Mouse (Mus musculus) heart, postnatal 14 days (tissue): ENCODE measurements around the gene Zfp616. TPM values are rescaled to one million over a fixed set of nuclear protein-coding genes. Genes with fewer than 3 reads are reported as not detected.

Experiments used
- DNase-seq, 2 experiments: peaks; one replicate each; pipeline ENCODE4 v3.0.0; 2021 to 2022
- intact Hi-C: fragments of 180-260 bp; cut with DNase I; formaldehyde crosslinking; loops from one replicate; pipeline ENCODE4 v1.15.1; 2025
- long read RNA-seq, 2 experiments: library from polyadenylated mRNA; stranded (forward); transcript quantifications; one replicate each; pipeline ENCODE4 v2.0.0; 2021
- total RNA-seq, 2 experiments: library from RNA; stranded (reverse); gene quantifications; 2 replicates each; pipeline ENCODE4 v1.2.3; 2021

Zfp616 gene
- not detected for total RNA-seq
- long read RNA-seq, experiment 1, result 0 reads
- long read RNA-seq, experiment 2, result 0 reads

GRCm38 (mm10) chr11:74069655-74070054 is at the start of gene Zfp616:
Gene Zfp616, plus strand, starts transcription at chr11:74069955.
- DNase-seq, result no peak
- intact Hi-C loops, result no loop called here

- intact Hi-C loops, result no loop called here
- no peak for DNase-seq
Observed at GRCm38 (mm10) chr11:74051347-74051746, 18.4 kb upstream of the Zfp616 start.

GRCm38 (mm10) chr11:74056451-74056850 is 13.3 kb upstream of the Zfp616 start, which contains the start of the genes Olfr139 and Olfr399:
Gene Olfr139, minus strand, starts transcription at chr11:74056551.
Gene Olfr399, minus strand, starts transcription at chr11:74056615.
- no peak for DNase-seq
- intact Hi-C loops, result no loop called here

DNA sequence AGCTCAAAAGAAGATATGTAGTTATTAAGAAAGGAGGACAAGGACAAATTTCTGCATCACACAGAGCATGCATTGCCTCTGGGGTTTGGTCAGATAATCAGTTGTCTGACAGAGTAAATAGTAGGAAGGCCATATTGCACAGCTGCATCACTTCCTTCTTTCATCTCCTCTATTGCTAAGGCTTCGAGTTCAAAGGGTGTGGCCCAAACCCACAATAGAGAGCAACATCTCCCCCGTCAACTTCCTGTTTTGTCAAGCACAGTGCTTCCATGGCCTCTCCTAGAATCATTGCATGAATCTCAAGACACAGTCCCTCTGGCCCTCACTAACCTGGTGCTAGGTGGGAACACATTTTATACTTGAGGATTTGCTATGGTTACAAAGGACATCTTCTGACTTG is 31.0 kb downstream of the Zfp616 start:
- intact Hi-C loops, result no loop called here
- DNase-seq, result no peak

DNA sequence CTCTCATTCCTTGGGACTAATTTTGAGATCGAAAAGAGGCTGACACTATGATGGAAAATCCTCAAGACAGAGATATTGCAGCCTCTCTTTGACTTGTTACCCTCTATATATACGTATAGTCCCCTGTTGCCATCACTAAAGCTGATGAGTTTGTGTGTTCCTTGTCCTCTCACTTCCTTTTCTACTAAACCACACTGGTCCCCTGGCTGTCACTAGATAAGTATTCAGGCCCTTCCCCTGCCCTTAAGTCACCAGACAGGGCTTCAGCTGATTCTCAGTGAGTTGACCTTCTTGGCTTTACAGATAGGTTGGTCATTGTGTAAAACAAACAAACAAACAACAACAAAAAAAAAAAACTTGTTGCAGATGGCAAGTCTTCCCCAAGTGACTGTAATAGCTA is 31.8 kb downstream of the Zfp616 start:
- intact Hi-C loops, result no loop called here
- no peak for DNase-seq

DNA sequence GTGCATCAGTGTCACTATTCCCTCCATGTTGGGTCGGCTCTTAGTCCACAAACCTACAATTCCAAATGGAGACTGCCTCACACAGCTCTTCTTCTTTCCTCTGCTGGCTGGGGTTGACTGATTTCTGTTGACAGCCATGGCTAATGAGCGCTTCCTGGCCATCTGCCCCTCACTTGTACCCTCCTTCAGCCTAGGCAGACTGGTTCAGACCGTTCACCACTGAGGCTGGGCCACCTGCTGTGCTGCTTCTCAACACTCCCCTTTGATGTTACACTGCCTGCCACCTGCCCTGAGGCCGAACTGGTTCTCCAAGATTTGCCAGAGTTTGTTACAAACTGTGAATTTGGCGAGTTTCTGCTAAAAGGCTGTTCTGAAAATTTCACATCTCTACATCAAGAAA is 35.3 kb downstream of the Zfp616 start:
- intact Hi-C loops, result no loop called here
- no peak for DNase-seq

- no peak for DNase-seq
- intact Hi-C loops, result no loop called here
Observed at GRCm38 (mm10) chr11:74113412-74113811, 43.7 kb downstream of the Zfp616 start, which contains the start of gene Olfr401. Gene Olfr401, plus strand, starts transcription at chr11:74113712.

Other genes starting within 250 kb of the Zfp616 start
- gene Olfr393, start 218.5 kb upstream of the Zfp616 start, total RNA-seq, result not detected
- not detected for gene Olfr394, start 179.2 kb upstream of the Zfp616 start, total RNA-seq
- gene Olfr395, start 160.7 kb upstream of the Zfp616 start, total RNA-seq, result not detected
- not detected for gene Olfr23, start 133.3 kb upstream of the Zfp616 start, total RNA-seq
- gene Olfr397, start 109.1 kb upstream of the Zfp616 start, total RNA-seq, result not detected
- gene Olfr398, start 79.5 kb upstream of the Zfp616 start, total RNA-seq, result not detected
- gene Olfr139, start 13.4 kb upstream of the Zfp616 start, total RNA-seq, result not detected
- gene Olfr399, start 13.3 kb upstream of the Zfp616 start, total RNA-seq, result not detected
- gene Olfr401, start 43.8 kb downstream of the Zfp616 start, total RNA-seq, result not detected
- not detected for gene Olfr402, start 83.6 kb downstream of the Zfp616 start, total RNA-seq
- not detected for gene Olfr403, start 116.3 kb downstream of the Zfp616 start, total RNA-seq
- gene Olfr43, start 141.4 kb downstream of the Zfp616 start, total RNA-seq, result not detected
- not detected for gene Olfr406, start 189.9 kb downstream of the Zfp616 start, total RNA-seq
- not detected for gene Olfr59, start 213.8 kb downstream of the Zfp616 start, total RNA-seq